Mouse (Mus musculus): ENCODE results near the gene Hdc.
"Not testable (repeated sequence)": the region's sequence is repeated elsewhere in the genome, so short reads cannot be mapped to it uniquely, and the experiment has no call there.

The Hdc gene

DNA sequence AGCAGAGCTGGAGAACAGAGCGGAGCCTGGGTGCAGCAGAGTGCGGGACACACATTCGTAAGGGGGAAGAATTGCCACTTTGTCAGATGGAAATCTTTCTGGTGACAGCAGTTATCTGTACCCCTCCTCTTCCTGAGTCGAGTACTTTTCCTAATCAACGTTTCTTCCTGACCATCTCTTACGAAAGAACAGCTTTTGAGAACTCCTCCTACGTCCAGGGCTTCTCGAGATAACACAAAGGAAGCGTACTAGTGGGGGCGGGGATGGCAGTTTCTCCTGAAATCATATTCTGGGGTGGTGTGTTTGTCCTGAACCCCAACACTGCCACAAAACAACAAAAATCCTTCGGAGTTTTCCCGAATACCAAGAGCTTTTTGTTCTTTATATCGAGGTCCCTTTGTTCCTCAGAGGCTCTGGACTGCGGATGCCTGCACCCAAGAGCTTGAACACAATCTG lies at the start of gene Hdc:
Gene Hdc (minus strand): TSS at position 51 of the 456 bp plus-strand sequence.
- DNase-seq, result no peak

DNA sequence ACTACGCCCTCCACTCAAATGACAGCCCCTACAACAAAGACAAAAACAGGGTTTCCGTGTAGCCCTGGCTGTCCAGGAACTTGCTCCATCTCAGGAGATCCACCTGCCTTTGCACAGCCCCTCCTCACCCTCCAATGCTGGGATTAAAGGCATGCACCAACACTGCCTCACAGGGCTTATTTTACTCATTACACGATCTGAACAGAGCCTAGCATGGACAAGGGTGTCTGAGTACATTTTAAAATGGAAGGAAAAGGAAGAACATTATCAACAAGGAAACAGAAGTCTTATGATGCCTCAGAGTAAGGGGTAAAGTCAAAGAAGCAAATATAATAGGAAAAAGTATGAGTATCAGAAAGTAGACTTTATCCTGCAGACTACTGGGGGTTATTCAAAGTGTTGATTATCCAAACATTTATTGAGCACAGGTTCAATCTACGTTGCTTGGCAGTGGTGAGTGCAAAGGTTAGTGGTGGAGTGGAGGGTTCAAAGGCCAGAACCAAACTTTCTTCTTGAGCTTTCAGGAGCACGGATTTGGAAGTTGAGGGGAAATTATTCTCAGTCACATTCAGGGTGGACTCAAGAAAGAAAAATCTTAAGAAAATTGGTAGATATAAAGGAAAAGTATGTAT lies 49.6 kb upstream of the Hdc start:
- DNase-seq, result no peak

DNA sequence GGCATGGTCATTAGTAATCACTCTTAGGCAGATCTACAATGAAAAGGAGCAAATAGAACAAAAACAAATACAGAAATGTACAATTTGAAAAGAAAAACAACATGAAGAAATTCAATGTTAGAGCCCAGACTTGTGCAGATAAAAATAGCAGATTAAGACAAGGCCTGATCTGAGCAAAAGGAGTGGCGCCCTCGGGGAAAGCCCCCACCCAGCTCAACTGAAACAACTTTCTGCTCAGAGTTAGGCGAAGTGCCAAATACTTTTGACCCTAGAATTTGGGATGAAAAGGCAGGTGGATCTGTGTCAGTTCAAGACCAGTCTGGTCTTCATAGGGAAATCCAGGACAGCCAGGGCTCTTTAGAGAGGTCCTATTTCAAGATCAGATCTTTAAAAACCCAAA lies 46.9 kb upstream of the Hdc start:
- DNase-seq, result no peak

DNA sequence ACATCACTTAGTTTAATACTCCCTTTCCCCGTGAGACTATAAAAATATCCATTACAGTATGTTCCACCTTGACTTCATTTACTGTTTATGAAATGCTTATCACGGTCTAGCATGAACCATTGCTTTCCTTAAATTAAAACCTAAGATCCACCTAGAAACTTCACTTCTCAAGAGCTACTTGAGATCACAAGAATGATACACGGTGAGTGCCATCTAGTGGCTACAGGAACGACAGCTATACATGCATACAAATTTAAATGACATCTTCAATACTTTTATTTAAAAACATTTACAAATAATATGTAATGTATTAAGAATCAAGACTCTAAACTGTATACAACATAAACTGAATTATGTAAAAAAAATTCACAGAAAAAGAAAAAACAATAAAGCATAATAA lies 44.4 kb upstream of the Hdc start:
- peak; percentile 46 to 57 for DNase-seq

DNA sequence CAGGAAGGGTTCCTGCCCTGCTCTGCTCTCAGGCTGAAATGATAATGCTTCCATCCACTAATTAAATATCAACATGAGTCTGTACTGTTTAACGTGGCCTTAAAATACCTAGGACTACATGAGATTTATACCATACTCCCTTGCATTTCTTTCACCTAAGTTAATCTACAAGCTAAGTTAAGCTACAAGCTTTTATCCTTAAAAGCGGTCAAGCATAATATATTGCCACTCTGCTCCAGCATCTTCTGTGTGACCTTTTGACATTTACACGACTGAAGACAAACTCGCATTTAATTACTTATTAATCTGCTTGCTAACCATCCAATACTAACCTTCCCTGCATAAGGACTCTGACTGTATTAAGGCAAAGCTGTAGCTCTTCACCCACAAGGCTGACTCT lies 33.8 kb upstream of the Hdc start:
- no peak for DNase-seq

DNA sequence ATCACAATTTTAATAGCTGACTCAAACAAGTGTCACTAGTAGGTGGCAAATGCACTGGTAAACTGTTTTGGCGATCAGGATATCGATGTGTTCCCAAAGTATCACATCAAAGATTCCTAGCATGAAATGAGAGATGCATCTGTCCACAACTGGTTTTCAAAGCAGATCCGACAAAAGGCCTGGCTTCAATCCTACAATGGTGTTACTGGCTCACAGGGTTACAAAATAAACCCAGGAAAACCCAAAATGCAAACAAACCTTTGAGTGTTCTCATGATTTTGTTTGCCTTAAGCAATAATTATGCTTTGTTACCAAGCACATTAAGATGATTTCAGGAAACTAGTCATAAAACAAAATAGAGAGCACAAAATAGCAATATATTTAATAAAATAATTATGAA lies 28.7 kb upstream of the Hdc start:
- no peak for DNase-seq

DNA sequence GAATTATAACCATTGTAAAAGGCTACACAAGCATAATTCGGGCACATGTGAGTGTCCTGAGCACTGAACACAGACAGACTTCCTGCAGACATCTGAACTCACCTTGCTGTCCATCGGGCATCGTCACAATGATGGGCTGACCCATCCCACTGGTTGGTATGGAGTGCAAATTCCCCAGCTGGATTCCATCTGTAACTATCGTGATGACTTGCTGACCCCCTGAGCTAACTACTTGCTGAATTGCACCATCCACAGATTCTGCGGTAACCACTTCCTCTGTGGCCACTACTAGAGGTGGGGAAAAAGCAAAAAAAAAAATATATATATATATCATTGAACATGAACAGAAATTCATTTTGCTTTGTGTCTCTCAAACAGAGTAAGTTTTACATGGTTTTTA lies 27.4 kb upstream of the Hdc start:
- DNase-seq, result no peak

DNA sequence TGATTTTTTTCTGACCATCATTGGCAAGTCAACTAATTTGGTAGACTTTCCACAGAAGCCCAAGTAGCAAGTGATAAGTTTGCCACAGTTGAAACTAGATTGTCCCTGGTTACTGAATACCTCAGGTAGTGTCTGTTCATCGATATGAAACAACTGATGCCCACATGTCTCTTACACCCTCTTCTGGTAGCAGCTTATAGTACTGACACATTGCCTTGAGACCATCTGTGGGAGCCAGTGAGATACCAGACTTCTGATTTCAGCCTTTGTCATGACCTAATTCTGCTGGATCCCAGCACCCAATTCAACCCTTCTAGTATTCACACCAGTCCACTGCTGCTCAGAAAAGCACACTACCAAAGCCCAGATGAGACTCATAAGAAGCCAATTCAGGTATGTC lies 25.7 kb upstream of the Hdc start:
- DNase-seq, result no peak

DNA sequence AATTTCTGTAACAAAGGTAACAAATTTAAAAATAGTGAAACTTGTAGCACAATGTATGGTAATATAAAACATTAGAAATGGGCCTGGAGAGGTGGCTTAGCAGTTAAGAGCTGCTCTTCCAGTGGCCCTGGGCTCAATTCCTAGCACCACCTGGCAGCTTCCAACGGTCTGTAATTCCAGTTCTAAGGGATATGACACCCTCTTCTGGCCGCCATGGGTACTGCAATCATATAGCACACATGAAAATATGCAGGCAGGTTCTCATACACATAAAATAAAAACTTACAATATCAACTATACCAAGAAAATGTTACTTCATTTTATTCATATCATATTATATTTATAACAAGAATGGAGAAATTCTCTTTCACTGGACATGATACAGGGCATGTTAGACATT lies 21.2 kb upstream of the Hdc start:
- no peak for DNase-seq

DNA sequence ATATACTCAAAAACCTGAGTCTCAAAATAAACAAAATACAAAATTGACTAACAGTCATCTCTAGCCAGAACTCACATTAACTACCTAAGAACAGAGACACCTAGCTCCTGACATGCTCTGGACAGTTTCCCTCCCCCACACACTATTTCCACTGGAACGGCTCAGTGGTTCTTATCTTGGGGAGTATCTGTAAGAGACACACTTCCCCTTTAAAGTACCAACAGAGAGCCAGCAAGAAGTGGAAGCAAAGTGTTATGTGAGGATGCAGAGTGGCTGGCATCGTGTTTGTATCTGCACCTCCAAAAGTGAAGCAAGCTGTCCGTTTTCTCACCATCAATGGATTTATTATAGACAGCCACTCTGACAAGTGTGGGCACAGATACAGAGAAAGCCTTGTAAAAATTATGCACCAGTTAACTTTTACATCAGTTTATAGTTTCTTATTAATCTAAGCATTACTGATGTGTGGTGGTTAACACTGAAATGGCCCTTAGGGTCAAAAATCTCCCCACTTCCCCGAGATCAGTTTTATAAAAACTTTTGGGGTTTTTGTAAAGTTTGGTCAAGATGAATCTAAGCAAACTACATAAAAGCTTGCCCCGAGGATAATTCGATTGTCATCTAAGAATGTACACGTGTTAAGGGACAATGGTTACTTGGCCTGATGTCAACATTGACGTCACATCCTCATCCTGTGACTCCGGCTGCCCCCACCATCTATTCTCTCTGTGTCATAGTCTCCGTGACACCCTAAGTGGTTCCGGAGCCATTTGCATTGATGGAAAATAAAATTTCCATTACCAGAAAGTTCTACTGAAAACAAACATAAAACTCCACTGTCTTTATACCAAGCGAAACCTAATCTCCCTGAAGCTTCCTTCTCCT lies 17.1 kb upstream of the Hdc start:
- peak in 1 of 2 experiments; percentile 59 for DNase-seq

DNA sequence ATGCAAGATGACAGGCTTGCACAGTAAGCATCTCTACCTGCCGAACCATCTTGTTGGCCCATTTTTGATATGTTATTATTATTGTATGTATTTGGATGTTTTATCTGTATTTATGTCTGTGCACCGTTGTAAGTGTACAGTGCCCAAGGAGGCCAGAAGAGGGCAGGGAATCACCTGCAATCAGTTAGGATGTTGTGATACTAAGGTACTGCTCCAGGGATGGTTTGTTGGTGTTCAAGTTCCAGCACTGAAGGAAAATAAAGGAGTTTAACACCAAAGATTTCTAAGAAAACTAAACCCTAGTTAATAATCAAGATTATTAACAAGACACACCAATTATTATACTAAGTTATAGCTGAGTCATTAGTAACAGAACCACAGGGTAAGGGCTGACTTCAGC lies 14.1 kb upstream of the Hdc start:
- DNase-seq, result no peak

DNA sequence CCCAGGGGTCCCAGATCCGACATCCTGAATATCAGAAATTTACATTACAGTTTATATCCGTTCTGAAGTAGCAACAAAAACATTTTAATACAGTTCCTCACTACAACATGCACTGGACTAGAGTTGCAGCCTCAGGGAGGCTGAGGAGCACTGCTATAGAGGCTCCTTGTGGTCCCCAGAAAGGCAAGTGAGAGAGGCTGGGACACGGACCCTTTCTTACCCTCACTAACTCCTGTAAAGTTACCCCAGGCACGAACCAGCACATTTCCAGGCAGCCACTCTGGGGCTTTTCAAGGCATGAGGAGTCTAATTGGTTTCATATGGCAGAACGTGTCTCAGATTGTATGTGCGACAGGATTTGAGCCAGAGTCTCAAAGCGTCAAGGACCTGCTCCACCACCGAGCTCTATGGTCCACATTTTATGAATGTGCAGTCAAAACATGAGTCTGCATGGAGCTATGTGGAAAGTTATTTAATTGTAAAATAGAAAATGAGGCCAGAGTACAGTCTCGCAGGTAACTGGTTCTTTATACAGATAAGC lies 9.4 kb upstream of the Hdc start:
- DNase-seq, result no peak

DNA sequence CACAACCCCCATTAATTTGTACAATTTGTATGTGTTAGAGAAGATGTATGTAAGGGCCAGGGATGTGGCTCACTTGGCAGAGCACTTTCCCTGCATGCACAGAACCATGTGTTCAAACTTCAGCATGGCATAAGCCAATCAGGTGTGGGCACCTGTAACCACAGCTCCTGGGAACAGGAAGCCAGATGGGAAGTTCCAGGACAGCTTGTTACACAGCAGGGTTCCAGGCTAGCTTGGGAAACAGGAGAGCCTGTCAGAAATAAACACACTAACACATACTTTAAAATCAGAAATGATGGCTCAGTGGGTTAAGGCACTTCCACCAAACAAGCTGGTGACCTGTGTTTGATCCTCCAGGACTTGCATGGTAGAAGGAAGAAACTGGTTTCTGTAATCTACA lies 4.0 kb upstream of the Hdc start:
- DNase-seq, result no peak

DNA sequence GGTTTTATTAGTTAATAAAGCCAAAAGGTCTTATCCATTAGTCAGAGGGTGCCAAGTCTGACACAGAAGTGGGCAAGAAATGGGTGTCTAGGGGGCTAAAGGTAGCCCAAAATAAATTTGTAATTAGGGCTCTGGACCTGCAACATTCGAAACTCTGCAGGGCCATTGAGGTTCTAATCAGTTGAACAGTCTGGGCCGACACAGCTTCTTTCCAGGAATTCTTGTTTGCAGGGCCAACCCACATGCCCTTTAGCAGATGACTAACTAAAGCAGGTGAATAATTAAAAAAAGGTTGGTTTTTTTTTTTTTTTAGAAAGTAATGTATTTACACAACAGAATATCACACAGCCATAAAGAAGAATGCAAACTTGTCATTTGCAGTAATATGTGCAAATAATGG lies 3.4 kb upstream of the Hdc start:
- no peak for DNase-seq

DNA sequence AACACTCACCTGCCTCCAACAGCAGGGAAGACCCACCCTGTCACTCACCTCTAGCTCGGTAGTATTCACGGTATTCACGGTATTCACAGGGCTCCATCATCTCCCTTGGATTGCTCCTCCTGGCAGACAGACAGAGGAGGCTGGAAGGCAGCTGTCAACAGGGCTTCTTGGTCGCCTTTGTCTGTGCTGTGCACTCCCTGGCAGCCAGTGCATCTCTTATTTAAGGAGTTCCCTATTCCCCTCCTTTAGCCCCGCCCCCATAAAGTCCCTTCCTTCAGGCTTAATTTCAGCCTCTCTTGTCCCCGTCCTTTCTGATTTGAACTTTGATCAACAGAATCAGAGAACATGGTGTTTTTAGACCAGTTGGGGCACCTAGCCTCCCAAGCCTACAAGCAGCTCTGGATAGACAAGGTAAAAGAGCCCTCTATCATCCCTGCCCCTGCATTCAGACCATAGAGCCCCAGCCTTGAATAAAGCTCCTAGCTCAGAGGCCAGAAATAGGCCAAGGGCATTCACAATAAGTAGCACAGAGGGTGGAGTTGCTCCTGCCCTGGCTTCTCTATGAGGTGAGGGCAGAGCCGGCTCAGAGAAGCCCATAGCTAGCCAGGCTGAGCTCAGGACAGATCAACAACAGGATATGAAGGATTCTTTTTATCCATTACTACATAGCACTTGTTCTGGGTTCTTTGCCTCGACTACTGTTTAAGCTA lies 474 bp downstream of the Hdc start:
- no peak for DNase-seq

DNA sequence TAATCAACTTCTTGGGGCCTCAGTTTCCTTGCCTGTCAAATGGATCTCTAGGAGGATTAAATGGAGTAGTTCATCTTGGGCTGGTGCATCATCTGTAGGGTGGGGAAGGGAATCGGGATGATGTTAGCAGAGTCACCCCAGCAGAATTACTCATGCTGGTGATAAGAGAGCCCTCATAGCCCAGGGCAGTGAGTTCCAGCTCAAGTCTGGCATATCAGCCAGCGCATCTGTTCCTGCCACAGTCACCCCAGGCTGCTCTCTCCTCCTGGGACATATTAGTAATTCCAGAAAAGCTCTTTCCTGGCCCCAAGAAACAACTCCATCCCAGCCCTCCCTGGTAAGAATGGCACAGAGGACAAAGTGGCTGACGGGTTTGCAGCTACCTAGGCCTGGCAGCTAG lies 3.7 kb downstream of the Hdc start:
- no peak for DNase-seq

DNA sequence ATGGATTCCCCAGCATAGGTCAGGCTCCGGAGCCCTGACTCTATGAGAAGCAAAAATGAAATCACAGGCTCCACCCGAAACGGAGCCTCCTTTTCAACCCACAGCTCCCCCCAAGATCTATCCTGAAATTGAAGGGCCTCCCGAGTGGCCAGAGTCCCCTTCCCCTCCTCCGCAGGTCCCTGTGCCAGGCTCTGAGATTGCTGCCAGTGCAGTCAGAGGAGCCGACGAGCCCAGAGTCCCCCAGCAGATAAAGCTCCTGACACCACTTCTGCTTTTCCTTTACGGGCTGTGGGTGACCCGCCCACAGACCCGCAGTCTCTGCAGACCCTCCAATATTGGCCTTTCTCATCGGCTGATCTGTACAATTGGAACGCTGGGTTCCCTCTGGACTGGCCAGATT lies 9.5 kb downstream of the Hdc start:
- DNase-seq, result not testable (repeated sequence)

DNA sequence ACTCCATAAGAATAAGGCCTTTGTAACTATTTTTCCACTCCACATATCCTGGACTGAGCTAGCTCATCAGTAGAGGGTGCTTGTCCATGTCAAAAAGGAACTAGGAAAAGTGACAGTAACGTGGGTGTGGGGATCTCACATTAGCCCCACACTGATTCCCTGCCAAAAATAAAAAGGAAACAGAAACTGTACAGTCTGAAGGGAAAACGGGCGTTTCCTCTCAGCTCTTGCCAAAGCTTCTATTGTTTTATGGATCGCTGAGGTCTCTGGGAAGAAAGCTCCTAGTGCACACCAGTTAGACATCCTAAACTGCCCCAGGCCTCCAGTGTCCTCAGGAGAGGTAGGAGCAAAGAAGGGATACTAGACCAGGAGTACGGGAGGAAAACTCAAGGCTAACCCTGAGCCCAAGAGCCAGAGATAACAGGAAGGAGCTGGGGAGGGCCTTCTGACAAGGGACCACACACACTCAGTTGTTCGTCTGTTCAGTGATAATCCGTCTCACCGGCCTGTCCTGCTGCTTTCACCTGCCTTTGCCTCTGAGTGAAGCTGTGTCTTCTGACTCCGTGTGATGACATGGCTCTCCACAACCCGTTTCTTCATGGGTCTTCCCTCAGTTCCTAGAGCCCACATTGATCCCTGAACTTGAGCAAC lies 11.4 kb downstream of the Hdc start:
- DNase-seq, result no peak

DNA sequence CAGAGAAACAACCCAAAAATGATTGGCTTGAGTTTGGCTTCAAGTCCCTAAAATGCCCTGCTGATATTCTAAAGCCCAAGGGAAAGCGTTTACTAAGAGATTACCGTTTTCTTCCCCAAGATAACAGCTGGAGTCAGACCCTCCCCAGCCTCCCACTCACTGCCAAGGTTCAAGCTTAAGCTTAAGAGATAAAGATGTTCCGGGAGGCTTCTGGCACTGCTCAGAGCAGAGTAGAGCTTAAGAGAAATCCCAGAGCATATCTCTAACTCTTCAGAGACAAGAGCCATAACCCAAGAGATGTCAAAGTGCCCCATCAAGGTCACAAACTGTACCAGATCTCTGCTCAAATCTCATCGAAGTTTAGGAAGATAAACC lies 12.4 kb downstream of the Hdc start:
- no peak for DNase-seq

DNA sequence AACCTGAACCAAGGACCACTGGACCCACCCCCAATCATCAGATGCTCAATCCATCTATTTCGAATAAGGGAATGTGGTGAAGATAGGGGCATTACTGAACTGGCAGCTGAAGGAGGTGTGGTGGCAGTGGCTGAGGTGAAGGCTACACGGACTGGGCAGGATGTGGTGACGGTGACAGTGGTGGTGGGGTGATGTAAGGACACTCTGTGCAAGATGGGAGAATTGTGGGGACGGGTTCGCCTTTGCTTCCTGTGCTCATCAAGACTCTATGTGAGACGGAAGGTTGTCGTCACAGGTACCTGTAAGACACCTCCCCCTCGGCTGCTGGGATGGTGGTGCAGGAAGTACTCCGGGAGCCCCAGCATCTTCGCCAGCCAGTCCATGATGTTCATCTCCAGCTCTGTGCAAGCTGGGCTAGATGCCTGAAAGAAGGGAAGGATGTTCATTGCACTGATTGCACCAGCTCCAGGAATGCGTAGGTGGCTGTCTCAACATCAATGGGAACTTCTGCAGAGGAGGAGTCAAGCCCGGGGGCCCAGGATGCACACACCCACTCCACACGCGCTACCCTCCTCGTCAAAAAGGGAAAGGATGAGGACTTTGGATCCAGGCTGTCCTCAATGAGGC lies 12.9 kb downstream of the Hdc start:
- no peak for DNase-seq

DNA sequence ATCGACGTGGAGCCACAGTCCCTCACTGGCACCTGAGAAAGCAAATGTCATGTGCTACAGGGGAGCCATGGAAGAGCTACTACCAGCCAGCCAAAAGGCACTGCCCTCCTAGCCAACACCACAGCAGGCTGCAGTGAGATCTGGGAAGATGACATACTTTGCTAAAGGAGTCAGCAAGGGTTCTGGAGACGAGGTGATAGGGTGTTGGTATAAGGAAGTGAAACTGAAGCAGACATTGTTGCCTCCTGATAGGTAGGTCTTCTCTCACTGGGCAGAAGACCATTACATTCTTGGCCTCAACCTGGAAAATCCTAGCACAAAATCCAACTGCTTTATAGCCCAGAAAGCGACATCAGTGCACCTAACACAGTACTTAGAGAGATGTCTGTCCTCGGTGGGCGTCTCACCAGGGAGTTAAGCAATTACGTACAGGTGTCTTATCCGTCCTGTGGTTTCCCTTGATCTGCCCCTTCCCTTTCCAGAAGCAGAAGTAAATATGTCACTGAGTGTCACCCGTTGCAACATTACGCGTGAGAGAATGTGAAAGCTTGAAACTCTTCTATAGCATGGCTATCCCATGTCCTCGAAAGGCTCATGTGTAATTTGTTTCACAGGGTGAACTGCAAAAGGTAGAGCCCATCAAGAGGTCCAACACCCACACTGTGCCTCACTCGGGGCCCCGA lies 17.0 kb downstream of the Hdc start:
- DNase-seq, result no peak

DNA sequence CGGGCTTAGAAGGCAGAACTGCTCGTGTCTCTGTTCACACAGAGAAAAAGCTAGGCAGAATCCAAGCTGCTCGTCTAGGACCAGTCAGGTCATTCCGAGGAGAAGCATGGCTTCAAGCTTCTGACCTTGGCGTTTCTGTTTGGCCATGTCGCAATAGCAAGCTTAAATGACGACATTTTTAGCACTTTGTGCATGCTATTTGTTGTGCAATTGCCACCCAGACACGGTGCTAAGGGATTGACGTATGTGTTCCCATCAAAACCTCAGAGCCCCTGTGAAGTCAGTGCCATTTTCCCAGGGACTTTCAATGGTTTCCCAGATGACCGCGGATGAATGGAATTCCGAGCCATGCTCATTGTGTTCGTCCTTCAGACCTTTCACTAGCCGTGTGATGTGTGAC lies 18.6 kb downstream of the Hdc start:
- DNase-seq, result no peak

All from kidney, postnatal 4 days (tissue).